Mouse (Mus musculus) olfactory bulb, adult 2 months (tissue): ENCODE results near the gene Nxpe2. TPM values are rescaled to one million over a fixed set of nuclear protein-coding genes. Genes with fewer than 3 reads are reported as not detected.

Source experiments
- H3K27ac ChIP-seq: fragments of 200-500 bp; 2 replicates; pipeline ENCODE4 v1.5.1; 2012; ENCODE audit warnings: low read depth, low read length; ENCODE audit not compliant: insufficient read depth
- H3K4me1 ChIP-seq: fragments of 200-500 bp; 2 replicates; pipeline ENCODE4 v1.6.1; 2012; ENCODE audit warnings: low read length; ENCODE audit not compliant: control insufficient read depth, insufficient read depth
- H3K4me3 ChIP-seq: fragments of 200-500 bp; 2 replicates; pipeline ENCODE4 v1.5.1; 2012; ENCODE audit warnings: mild to moderate bottlenecking, low read depth, low read length, moderate library complexity; ENCODE audit not compliant: insufficient read depth
- CTCF ChIP-seq: fragments of 200-500 bp; IDR thresholded peaks from 2 replicates; pipeline ENCODE4 v1.5.1; 2012; ENCODE audit warnings: low read depth, mild to moderate bottlenecking, low read length, moderate library complexity; ENCODE audit not compliant: insufficient read depth
- POLR2A ChIP-seq: fragments of 200-500 bp; IDR thresholded peaks from 2 replicates; pipeline ENCODE4 v1.6.1; 2012; ENCODE audit warnings: mild to moderate bottlenecking, low read depth, low read length, moderate library complexity; ENCODE audit not compliant: insufficient read depth
- WGBS: fragments of 180-500 bp; shearing (Covaris S2); methylation state at CpG from one replicate; pipeline ENCODE4 v1.1.7; 2018; 5-methylcytosine and 5-hydroxymethylcytosine counted together
- polyA plus RNA-seq: library from polyadenylated mRNA; stranded (reverse); fragments of >200 nt; gene quantifications from 2 replicates; pipeline ENCODE4 v1.2.4, GENCODE M21; 2012; ENCODE audit warnings: low replicate concordance; ENCODE audit not compliant: missing spikeins, insufficient read depth, insufficient read length

Gene Nxpe2
- not detected in 2 replicates for polyA plus RNA-seq

DNA sequence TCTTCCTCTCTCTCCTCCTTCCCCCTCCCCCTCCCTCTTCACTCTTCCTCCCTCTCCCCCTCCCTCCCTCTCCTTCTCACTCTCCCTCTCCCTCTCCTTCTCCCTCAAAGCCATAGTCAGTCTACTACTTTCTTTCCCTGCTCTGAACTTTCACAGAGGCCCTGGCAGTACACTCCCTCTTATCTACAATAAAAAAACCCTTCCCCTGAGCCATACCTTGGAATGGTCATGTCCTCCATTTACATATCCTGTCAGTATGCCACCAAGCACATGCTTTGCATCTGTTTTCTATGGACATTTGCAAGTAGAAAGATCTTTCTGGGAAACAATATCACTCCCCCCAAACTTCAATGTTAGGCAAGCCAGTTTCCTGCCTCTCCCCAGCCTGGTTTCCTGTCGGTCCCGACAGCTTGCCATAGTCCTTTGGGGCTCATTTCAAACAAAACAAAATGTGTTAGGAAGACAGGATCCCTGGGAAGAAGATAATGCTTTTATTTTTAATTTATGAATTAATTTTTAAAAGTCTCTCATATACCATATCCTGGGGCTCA is at the start of gene Nxpe2:
TSS of gene Nxpe2 (minus strand) at position 307 of the 551 bp plus-strand sequence.
- TF ChIP-seq CTCF (no peak), POLR2A (no peak)
- H3K4me1 ChIP-seq, result no peaks in the 10 kb centered on the region
- WGBS, result 82% methylated on average over 2 of the region's 2 CpGs
- no peak within 1 kb of the TSS for H3K4me3 ChIP-seq
- no peak within 1 kb of the TSS for H3K27ac ChIP-seq

DNA sequence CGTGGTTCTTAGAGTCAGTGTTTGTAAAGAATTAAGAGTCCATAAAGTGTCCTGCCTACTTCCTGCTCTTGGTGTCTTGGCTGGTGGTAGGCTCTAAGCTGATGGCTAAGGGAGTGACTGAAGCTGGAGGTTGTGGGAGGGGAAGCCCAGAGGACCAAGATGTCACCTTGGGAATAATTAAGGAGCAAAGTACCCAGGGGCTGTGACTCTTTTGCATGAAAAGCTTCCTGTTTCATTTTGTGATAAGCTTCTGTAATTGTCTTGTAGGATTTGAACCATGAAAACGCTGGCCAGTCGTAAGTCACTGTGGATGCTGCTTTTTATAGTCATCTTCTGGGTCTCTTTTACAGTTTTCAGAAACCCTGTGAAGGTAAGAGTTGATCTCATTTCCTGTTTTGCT is 36.7 kb upstream of the Nxpe2 start:
- WGBS, result 85% methylated on average over 3 of the region's 3 CpGs
- no peak overlapping the region for H3K27ac ChIP-seq
- H3K4me3 ChIP-seq, result no peak overlapping the region
- H3K4me1 ChIP-seq, result no peaks in the 10 kb centered on the region
- TF ChIP-seq POLR2A, result no peak
- TF ChIP-seq CTCF, result no peak

DNA sequence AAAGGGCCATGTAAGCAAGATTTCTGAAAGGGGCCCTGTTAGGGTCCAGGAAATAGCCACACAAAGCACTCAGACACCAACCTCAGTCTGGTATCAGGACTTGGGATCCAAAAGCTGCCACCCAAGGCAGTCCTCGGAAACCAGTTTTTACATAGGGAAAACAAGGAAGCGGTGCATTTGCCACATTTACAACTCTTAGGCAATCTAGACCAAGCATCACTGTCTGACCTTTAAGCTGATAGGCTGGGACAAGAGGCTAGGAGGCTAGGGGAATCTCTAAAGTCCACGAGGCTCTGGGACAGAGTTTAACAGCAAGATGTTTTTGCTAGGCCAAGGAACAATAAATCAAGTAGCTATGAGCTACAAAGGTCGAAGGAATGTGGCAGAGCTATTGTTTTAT is 35.2 kb upstream of the Nxpe2 start:
- H3K27ac ChIP-seq, result no peak overlapping the region
- TF ChIP-seq CTCF, result no peak
- TF ChIP-seq POLR2A, result no peak
- 86% methylated on average over 4 of the region's 4 CpGs for WGBS
- no peaks in the 10 kb centered on the region for H3K4me1 ChIP-seq
- H3K4me3 ChIP-seq, result no peak overlapping the region

DNA sequence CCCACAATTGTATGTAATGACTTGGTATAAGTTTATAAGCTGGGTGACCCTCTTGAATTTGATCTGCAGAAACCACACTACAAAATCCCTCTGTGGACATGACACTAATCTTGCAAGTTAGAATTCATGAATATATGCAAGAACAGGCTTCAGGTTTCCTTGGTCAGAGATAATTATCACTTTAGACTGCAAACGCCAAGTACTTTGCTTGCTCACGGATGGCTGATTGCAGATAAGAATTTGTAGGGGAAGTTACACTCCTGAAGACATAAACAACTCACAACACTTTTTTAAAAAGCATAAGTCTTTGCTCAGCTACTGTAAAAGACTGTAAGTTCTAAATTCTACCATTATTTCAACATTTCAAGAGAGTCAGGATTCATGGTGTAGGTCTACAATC is 21.1 kb upstream of the Nxpe2 start:
- H3K4me1 ChIP-seq, result no peaks in the 10 kb centered on the region
- 61% methylated on average over 2 of the region's 2 CpGs for WGBS

DNA sequence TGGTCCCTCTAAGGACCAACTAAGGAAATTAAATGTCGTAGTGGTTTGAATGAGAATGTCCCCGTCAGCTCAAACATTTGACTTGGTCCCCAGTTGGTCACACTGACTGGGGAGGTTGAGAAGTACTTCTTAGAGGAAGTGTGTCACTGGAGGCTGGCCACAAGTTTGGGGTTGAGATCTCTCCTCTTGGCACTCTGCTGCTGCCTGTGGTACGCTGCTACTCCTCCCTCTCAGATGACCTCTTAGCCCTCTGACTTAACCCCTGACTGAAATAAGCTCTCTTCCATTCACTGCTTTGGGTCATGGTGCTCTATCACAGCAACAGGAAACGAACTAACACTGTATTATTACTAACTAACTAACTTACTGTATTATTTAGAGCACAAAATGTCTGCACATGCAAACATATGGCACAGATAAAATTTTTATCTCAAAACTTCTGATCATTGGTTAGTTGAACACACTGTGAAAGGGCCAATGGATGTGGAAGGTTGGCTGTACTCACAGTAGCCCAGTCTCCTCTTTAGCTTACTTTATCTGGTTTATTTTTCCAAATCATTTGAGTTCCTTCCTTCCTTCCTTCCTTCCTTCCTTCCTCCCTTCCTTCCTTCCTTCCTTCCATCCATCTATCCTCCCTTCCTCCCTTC is 20.1 kb upstream of the Nxpe2 start:
- H3K4me3 ChIP-seq, result no peak overlapping the region
- TF ChIP-seq CTCF, result no peak
- TF ChIP-seq POLR2A, result no peak
- no peak overlapping the region for H3K27ac ChIP-seq
- H3K4me1 ChIP-seq, result no peaks in the 10 kb centered on the region
- 83% methylated on average over 4 of the region's 4 CpGs for WGBS

More for the DNA sequence above, 21.1 kb upstream of the Nxpe2 start:
- no peak overlapping the region for H3K4me3 ChIP-seq
- H3K27ac ChIP-seq, result no peak overlapping the region
- TF ChIP-seq POLR2A, result no peak
- no peak for TF ChIP-seq CTCF

DNA sequence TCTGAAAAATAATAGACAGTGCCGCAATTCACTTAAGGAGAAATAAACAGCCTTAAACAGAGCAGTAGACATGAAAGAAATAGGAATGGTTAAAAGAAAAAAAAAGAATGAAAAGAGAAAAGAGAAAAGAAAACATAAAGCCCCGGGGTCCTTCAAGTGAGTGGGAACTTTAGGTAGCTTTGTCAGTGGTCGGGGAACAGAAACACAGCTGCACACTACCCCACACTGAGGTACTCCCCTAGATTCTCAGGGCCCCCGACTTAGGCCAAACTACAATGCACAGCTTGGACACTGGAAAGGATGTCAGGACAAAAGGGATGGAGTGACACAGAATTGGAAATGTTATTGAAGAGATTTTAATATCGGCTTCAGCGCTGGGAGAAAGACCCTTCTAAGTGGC is 9.5 kb upstream of the Nxpe2 start:
- no peak overlapping the region for H3K4me3 ChIP-seq
- H3K4me1 ChIP-seq, result no peaks in the 10 kb centered on the region
- H3K27ac ChIP-seq, result no peak overlapping the region
- no peak for TF ChIP-seq POLR2A
- TF ChIP-seq CTCF, result no peak
- WGBS, result 86% methylated on average over 6 of the region's 6 CpGs

DNA sequence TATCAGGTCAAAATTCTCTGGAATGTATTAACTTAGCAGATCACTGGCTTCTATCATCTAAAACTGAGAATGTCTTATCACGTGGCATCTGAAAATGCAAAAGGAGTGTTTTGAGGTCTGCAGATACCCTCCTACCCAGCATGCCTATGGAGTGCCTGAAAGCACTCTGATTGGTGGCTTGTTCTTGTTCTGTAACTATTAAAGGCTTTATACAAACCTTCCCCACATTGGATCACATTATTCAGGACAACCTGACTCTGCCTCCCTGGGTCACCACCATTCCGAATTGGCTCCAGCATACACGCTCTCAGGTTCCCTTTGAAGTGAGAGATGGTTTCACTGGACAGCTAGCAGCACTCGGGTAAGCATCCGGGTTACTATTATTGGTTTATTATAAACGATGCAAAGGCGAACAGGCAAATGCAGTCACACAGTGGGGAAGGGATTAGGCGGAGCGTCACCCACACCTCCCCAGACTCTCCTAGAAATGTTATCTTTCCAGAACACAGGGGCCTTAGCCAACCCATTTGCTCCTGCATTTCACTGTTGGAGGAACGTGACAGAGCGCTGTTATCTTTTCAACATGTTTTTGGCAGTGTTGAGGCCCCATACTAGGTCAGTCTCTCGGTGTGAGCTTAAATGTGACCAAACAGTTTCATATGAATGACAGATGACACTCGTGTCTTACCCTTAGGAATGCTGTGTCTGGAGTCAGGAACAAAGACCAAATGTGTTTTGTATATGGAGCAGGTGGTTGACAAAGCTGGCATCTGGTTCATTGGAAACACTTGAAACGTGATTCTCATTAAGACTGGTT is 8.8 kb upstream of the Nxpe2 start:
- 77% methylated on average over 14 of the region's 14 CpGs for WGBS
- H3K27ac ChIP-seq, result no peak overlapping the region
- H3K4me1 ChIP-seq, result no peaks in the 10 kb centered on the region
- no peak for TF ChIP-seq POLR2A
- no peak overlapping the region for H3K4me3 ChIP-seq

DNA sequence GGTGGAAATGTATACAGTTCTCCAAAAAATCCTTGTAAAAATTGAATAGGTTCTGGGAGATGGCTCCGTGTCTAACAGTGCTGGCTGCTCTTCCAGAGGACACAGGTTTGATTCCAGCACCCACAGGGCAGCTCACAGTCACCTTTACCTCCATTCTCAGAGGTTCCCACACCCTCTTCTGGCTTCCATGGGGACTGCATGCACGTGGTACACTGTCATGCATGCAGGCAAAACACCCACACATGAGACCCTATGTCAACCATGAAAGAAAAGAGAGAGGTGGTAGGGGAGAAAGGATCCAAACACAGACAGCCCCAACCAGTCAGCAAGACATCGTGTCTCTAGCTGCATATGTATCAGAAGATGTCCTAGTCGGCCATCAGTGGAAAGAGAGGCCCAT is 7.6 kb upstream of the Nxpe2 start:
- 81% methylated on average over 4 of the region's 4 CpGs for WGBS
- no peak overlapping the region for H3K4me3 ChIP-seq
- TF ChIP-seq POLR2A, result no peak
- TF ChIP-seq CTCF, result no peak
- no peaks in the 10 kb centered on the region for H3K4me1 ChIP-seq
- H3K27ac ChIP-seq, result no peak overlapping the region

DNA sequence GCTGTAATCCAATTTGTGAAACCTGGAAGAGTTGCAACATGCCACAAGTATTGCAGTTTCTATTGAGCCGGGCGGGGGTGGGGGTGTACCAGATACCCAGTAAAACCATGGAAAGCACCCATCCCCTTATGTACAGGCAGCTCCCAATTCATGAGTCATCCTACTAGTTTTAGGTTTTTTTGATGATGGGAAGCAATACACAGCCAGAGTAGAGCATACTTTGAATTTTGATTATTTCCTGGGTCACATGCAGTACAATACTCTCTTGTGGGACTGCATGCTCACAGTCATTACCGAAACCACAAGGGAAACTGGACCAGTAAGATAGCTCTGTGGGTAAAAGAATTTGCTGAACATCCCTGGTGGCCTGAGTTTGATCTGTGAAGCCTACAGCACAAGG is 3.8 kb upstream of the Nxpe2 start:
- TF ChIP-seq CTCF, result no peak
- no peak for TF ChIP-seq POLR2A
- no peak overlapping the region for H3K27ac ChIP-seq
- WGBS, result 89% methylated on average over 3 of the region's 3 CpGs
- H3K4me1 ChIP-seq, result no peaks in the 10 kb centered on the region
- H3K4me3 ChIP-seq, result no peak overlapping the region
